Mouse (Mus musculus) midbrain, postnatal 0 days (tissue): ENCODE data around the gene Ccdc32. TPM values are rescaled to one million over a fixed set of nuclear protein-coding genes. Genes with fewer than 3 reads are reported as not detected.

Experiments used
- ATAC-seq: fragments of 200-750 bp; cut with Nextera tagmentation; 2 replicates; pipeline ENCODE4 v1.8.0; 2017; ENCODE audit warnings: moderate number of reproducible peaks, mild to moderate bottlenecking, moderate TSS enrichment, moderate library complexity; ENCODE audit not compliant: low FRiP score
- DNase-seq: peaks from one replicate; pipeline ENCODE4 v3.0.0-alpha.2; 2015; ENCODE audit warnings: low spot score
- H3K27ac ChIP-seq: fragments of 300-500 bp; sonication (generic); 2 replicates; pipeline ENCODE4 v1.5.1; 2014; ENCODE audit warnings: low read depth, mild to moderate bottlenecking, low read length, mixed read lengths
- H3K27me3 ChIP-seq: fragments of 300-500 bp; sonication (generic); 2 replicates; pipeline ENCODE4 v1.6.1; 2014; ENCODE audit warnings: low read length, control low read depth, mixed read lengths; ENCODE audit not compliant: insufficient read depth
- H3K36me3 ChIP-seq: fragments of 300-500 bp; sonication (generic); 2 replicates; pipeline ENCODE4 v1.6.1; 2014; ENCODE audit warnings: low read length, control low read depth, mixed read lengths; ENCODE audit not compliant: insufficient read depth
- H3K4me1 ChIP-seq: fragments of 300-500 bp; sonication (generic); 2 replicates; pipeline ENCODE4 v1.6.1; 2014; ENCODE audit warnings: mild to moderate bottlenecking, control low read depth, antibody characterized with exemption, low read length, mixed read lengths; ENCODE audit not compliant: insufficient read depth
- H3K4me2 ChIP-seq: fragments of 300-500 bp; sonication (generic); 2 replicates; pipeline ENCODE4 v1.6.1; 2014; ENCODE audit warnings: low read depth, mild to moderate bottlenecking, low read length, mixed read lengths; ENCODE audit not compliant: poor library complexity, severe bottlenecking
- H3K4me3 ChIP-seq: fragments of 300-500 bp; sonication (generic); 2 replicates; pipeline ENCODE4 v1.5.1; 2014; ENCODE audit warnings: low read depth, mild to moderate bottlenecking, low read length, moderate library complexity
- H3K9ac ChIP-seq: fragments of 300-500 bp; sonication (generic); replicated peaks from 2 replicates; pipeline ENCODE4 v1.6.1; 2014; ENCODE audit warnings: mild to moderate bottlenecking, low read length, moderate library complexity, mixed read lengths; ENCODE audit not compliant: poor library complexity, severe bottlenecking
- H3K9me3 ChIP-seq: fragments of 300-500 bp; sonication (generic); 2 replicates; pipeline ENCODE4 v1.6.1; 2016; ENCODE audit warnings: low read length, control low read depth
- CTCF ChIP-seq: IDR thresholded peaks from 2 replicates; pipeline ENCODE4 v1.5.1; 2016; ENCODE audit warnings: antibody characterized with exemption, mild to moderate bottlenecking
- WGBS: fragments of 180-500 bp; shearing (Covaris S2); extraction: QIAGEN DNeasy Blood & Tissue Kit; methylation state at CpG from one replicate; pipeline ENCODE4 v1.1.7; 2014; 5-methylcytosine and 5-hydroxymethylcytosine counted together
- polyA plus RNA-seq: library from polyadenylated mRNA; unstranded; fragments of >200 nt; fragmentation: Nextera tagmentation; extraction: Ambion mirVana; gene quantifications from 2 replicates; pipeline ENCODE4 v1.2.1, GENCODE M21; 2015
- total RNA-seq: library from RNA; depleted of rRNA; stranded (reverse); fragments of >200 nt; gene quantifications from 2 replicates; pipeline ENCODE4 v1.2.3, GENCODE M21; 2014

The Ccdc32 gene
- total and polyA plus RNA-seq, 2 experiments from 2014 or later, result 26.5 to 49.4 TPM

- Histone ChIP-seq H3K36me3 (no peaks in the 10 kb centered on the region), H3K9me3 (no peaks in the 10 kb centered on the region), H3K4me3 (peak within 1 kb of the TSS; percentile 88), H3K27me3 (no peaks in the 10 kb centered on the region), H3K9ac (peak within 1 kb of the TSS; percentile 20; the same call in 1 of the 2 replicates), H3K4me2 (peak within 1 kb of the TSS; percentile 77), H3K4me1 (no peaks in the 10 kb centered on the region), H3K27ac (peak within 1 kb of the TSS; percentile 55)
- ATAC-seq (peak; percentile 96), DNase-seq (peak; percentile 96)
- under 1% methylated on average over 77 of the region's 77 CpGs for WGBS
- no peak for TF ChIP-seq CTCF
Measured at GRCm38 (mm10) chr2:119046649-119047611, 17.7 kb upstream of the Ccdc32 start, which contains the start of gene Knl1. TSS of gene Knl1 (plus strand) at chr2:119047119.

DNA sequence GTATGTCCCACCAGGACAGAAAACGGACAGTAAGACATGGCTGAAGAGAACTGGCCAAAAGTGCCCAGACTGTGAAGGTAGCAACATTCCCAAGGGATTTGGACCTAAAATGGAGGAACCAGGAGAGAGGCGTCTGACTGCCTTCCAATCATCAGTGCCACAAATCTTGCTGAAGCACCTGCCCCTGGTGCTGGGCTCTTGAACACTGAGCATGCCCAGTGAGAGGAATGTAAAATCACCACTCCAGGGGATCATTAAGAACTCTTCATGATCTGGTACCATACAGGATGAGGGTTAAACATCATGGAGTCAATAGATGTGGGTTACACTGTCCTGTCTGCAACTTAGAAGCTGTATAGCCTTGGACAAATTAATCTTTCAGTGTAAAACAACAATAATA lies 16.0 kb upstream of the Ccdc32 start:
- H3K9ac ChIP-seq, result no peak overlapping the region
- H3K27ac ChIP-seq, result no peak overlapping the region
- no peaks in the 10 kb centered on the region for H3K27me3 ChIP-seq
- no peak for TF ChIP-seq CTCF
- WGBS, result 60% methylated on average over 2 of the region's 2 CpGs
- no peak for DNase-seq
- no peak overlapping the region for H3K4me3 ChIP-seq
- no peaks in the 10 kb centered on the region for H3K36me3 ChIP-seq
- H3K4me1 ChIP-seq, result no peaks in the 10 kb centered on the region
- H3K4me2 ChIP-seq, result no peak overlapping the region
- no peaks in the 10 kb centered on the region for H3K9me3 ChIP-seq
- ATAC-seq, result no peak

DNA sequence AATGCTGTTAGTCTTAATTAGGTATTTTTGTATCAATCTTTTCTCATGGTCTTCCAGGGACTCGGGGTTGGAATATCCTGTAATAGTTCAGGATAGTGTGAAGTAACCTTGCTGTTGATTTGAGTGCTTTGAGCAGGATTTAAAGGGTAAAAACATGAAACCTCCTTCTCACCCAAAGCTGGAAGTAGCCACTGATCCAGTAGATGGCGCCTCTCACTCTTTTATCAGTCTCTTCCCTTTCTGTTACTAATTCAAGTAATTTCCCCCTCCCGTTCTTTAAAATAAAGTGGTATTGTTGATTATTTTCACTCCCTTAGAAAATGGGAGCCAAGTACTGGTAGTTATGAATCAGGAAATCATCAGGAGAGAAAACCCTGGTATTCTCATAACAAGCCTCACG lies 11.7 kb upstream of the Ccdc32 start:
- no peak overlapping the region for H3K9ac ChIP-seq
- H3K27ac ChIP-seq, result no peak overlapping the region
- no peak overlapping the region for H3K4me2 ChIP-seq
- no peak overlapping the region for H3K4me3 ChIP-seq
- no peaks in the 10 kb centered on the region for H3K9me3 ChIP-seq
- DNase-seq, result peak; percentile 66
- no peaks in the 10 kb centered on the region for H3K4me1 ChIP-seq
- peaks cover 22% of the 10 kb centered on the region for H3K36me3 ChIP-seq
- no peak for ATAC-seq
- 41% methylated on average over 4 of the region's 4 CpGs for WGBS
- peak; percentile 74 for TF ChIP-seq CTCF
- no peaks in the 10 kb centered on the region for H3K27me3 ChIP-seq

DNA sequence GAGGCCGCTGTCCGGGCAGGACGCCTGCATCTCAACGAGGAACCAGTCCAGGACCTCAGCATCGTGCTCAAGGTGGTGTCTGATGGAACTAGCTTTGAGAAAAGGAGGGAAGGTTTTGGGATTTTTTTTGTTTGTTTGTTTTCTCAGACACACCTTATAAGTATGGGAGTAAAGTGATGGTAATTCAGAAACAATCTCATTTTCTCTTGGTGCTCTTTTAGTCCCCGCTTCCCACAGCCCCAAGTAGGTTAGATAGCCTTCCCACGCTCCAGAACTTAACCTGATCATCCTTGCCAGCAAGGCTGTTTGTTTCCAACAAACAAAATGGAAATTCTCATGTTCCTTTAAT lies 6.2 kb upstream of the Ccdc32 start:
- H3K4me3 ChIP-seq, result peak overlapping the region; percentile 94
- no peak for DNase-seq
- peak overlapping the region; percentile 70 for H3K4me2 ChIP-seq
- H3K27ac ChIP-seq, result no peak overlapping the region
- H3K27me3 ChIP-seq, result no peaks in the 10 kb centered on the region
- H3K36me3 ChIP-seq, result peaks cover 22% of the 10 kb centered on the region
- ATAC-seq, result no peak
- peaks cover 4% of the 10 kb centered on the region; the same call in 1 of the 2 replicates for H3K4me1 ChIP-seq
- TF ChIP-seq CTCF, result no peak
- 9% methylated on average over 7 of the region's 7 CpGs for WGBS
- H3K9ac ChIP-seq, result peak overlapping the region; percentile 71
- H3K9me3 ChIP-seq, result no peaks in the 10 kb centered on the region

- H3K9me3 ChIP-seq, result no peaks in the 10 kb centered on the region
- H3K9ac ChIP-seq, result peak within 1 kb of the TSS; percentile 71
- H3K4me1 ChIP-seq, result peaks cover 4% of the 10 kb centered on the region; the same call in 1 of the 2 replicates
- H3K4me3 ChIP-seq, result peak within 1 kb of the TSS; percentile 94
- peak within 1 kb of the TSS; percentile 80 for H3K27ac ChIP-seq
- under 1% methylated on average over 43 of the region's 49 CpGs for WGBS
- no peaks in the 10 kb centered on the region for H3K27me3 ChIP-seq
- peak within 1 kb of the TSS; percentile 70 for H3K4me2 ChIP-seq
- peaks cover 22% of the 10 kb centered on the region for H3K36me3 ChIP-seq
- peak; percentile 97 for DNase-seq
- ATAC-seq, result peak; percentile 97
- TF ChIP-seq CTCF, result peak; percentile 45; the same call in 1 of the 2 replicates
Measured at GRCm38 (mm10) chr2:119034656-119035396, 5.6 kb upstream of the Ccdc32 start, which contains the start of gene Rpusd2. TSS of gene Rpusd2 (plus strand) at chr2:119034790.
